Mouse (Mus musculus) heart, adult 2 months (tissue): ENCODE results near the gene Larp6.

Experiments
- CTCF ChIP-seq: fragments of 200-600 bp; IDR thresholded peaks from 2 replicates; pipeline ENCODE4 v1.8.1; 2022; ENCODE audit warnings: antibody characterized with exemption, mild to moderate bottlenecking, moderate library complexity
- EP300 ChIP-seq: fragments of 200-500 bp; IDR thresholded peaks from 2 replicates; pipeline ENCODE4 v1.6.1; 2011; ENCODE audit warnings: low read depth, low read length, control low read depth; ENCODE audit not compliant: insufficient read depth
- POLR2A ChIP-seq: fragments of 200-500 bp; IDR thresholded peaks from 2 replicates; pipeline ENCODE4 v1.6.1; 2011; ENCODE audit warnings: mild to moderate bottlenecking, low read depth, low read length, control low read depth; ENCODE audit not compliant: insufficient read depth

- peak; percentile 18 for TF ChIP-seq CTCF
- no peak for TF ChIP-seq EP300
- TF ChIP-seq POLR2A, result no peak
Measured at GRCm38 (mm10) chr9:60681005-60681404, 31.8 kb upstream of the Larp6 start.
